Mouse (Mus musculus) neural tube, embryonic 12.5 days (tissue): ENCODE measurements around the gene Sdr9c7. TPM values are rescaled to one million over a fixed set of nuclear protein-coding genes. Genes with fewer than 3 reads are reported as not detected.

Experiments
- ATAC-seq: fragments of 200-750 bp; cut with Nextera tagmentation; 2 replicates; pipeline ENCODE4 v1.8.0; 2017; ENCODE audit warnings: low read depth, mild to moderate bottlenecking, moderate TSS enrichment, moderate library complexity; ENCODE audit not compliant: low FRiP score
- H3K27ac ChIP-seq: fragments of 300-500 bp; sonication (generic); 2 replicates; pipeline ENCODE4 v1.5.1; 2016
- H3K27me3 ChIP-seq: fragments of 300-500 bp; sonication (generic); replicated peaks from 2 replicates; pipeline ENCODE4 v1.6.1; 2016; ENCODE audit warnings: mild to moderate bottlenecking
- H3K36me3 ChIP-seq: fragments of 300-500 bp; sonication (generic); 2 replicates; pipeline ENCODE4 v1.6.1; 2016; ENCODE audit warnings: mild to moderate bottlenecking
- H3K4me1 ChIP-seq: fragments of 300-500 bp; sonication (generic); 2 replicates; pipeline ENCODE4 v1.6.1; 2016
- H3K4me2 ChIP-seq: fragments of 300-500 bp; sonication (generic); replicated peaks from 2 replicates; pipeline ENCODE4 v1.6.1; 2016; ENCODE audit warnings: mild to moderate bottlenecking
- H3K4me3 ChIP-seq: fragments of 300-500 bp; sonication (generic); 2 replicates; pipeline ENCODE4 v1.5.1; 2016
- H3K9ac ChIP-seq: fragments of 300-500 bp; sonication (generic); 2 replicates; pipeline ENCODE4 v1.6.1; 2016; ENCODE audit warnings: mild to moderate bottlenecking
- H3K9me3 ChIP-seq: fragments of 300-500 bp; sonication (generic); 2 replicates; pipeline ENCODE4 v1.6.1; 2016; ENCODE audit warnings: mild to moderate bottlenecking
- WGBS: fragments of 180-500 bp; shearing (Covaris S2); methylation state at CpG from one replicate; pipeline ENCODE4 v1.1.7; 2016; 5-methylcytosine and 5-hydroxymethylcytosine counted together
- polyA plus RNA-seq: library from polyadenylated mRNA; unstranded; fragments of >200 nt; fragmentation: Nextera tagmentation; extraction: Ambion mirVana; gene quantifications from 2 replicates; pipeline ENCODE4 v1.2.1, GENCODE M21; 2016

The Sdr9c7 gene
- polyA plus RNA-seq, 1 experiment from 2014 or later, result not detected

DNA sequence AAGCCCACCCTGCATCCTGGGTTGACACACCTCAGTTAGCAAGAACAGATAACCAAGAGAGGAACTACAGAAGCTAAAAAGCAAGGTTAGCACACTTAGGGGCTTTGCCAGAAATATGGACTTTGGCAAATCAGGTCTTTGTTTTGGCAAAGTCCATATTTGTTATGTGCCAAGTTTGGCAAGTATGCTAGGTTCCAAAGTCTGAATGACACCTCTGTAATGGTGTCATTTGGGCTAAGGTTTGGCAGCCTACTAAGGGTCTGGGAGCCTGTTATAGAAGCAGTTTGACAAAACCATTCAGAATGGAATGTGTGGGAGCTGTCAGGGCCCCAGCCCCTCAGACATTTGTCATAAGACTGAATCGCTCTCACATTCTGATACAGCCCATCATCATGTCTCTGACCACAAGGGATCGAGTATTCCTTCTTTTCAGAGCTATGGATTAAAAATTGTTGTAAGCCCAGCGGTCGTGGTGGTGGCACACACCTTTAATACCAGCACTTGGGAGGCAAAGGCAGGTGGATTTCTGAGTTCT lies 51.3 kb downstream of the Sdr9c7 start:
- no peak overlapping the region for H3K4me2 ChIP-seq
- no peaks in the 10 kb centered on the region for H3K4me1 ChIP-seq
- H3K9me3 ChIP-seq, result no peaks in the 10 kb centered on the region
- H3K9ac ChIP-seq, result no peak overlapping the region
- 89% methylated on average over 4 of the region's 4 CpGs for WGBS
- no peaks in the 10 kb centered on the region for H3K36me3 ChIP-seq
- H3K4me3 ChIP-seq, result no peak overlapping the region
- no peak overlapping the region for H3K27ac ChIP-seq
- H3K27me3 ChIP-seq, result no peaks in the 10 kb centered on the region
- no peak for ATAC-seq

DNA sequence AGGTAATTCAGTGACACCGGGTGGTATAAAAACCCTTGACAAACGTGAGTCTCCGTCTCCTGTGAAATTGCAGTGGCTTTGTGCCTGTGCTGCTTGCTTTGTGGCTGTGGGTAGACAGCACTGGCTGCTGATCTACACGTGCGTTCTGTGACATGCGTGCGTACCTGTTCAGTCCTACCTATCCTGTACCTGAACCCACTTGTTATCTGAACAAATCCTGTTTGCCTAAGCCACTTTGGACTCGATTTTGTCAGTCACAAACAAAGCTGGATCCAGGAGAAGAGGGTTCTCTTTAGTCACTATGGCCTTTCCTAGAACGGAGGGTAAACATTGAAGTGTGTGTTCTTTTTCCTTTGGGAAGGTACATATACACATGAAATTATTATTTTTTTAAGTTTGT lies 53.1 kb downstream of the Sdr9c7 start:
- H3K9me3 ChIP-seq, result no peaks in the 10 kb centered on the region
- H3K4me3 ChIP-seq, result no peak overlapping the region
- no peak overlapping the region for H3K9ac ChIP-seq
- H3K27me3 ChIP-seq, result no peaks in the 10 kb centered on the region
- no peaks in the 10 kb centered on the region for H3K36me3 ChIP-seq
- H3K4me1 ChIP-seq, result no peaks in the 10 kb centered on the region
- no peak for ATAC-seq
- no peak overlapping the region for H3K4me2 ChIP-seq
- no peak overlapping the region for H3K27ac ChIP-seq
- 83% methylated on average over 9 of the region's 9 CpGs for WGBS

DNA sequence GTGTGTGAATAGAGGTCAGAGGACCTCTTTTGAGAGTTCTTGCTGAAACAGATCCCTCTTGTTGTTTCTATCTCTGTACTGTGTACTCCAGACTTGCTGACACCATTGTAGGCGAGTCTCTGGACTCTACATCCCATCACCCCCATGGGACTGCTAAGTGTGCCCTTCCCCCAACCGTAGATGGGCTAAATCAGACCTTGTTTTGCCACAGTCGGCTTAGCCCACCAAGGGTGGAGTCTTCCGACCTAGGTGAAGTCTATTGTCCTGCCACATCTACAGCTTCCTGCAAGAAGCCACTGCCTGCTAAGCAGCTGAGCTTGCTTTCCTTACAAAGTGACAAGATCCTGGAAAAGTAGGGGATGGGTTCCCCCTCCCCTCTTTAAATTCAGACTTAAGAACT lies 53.5 kb downstream of the Sdr9c7 start:
- Histone ChIP-seq H3K4me2 (no peak overlapping the region), H3K9ac (no peak overlapping the region), H3K4me1 (no peaks in the 10 kb centered on the region), H3K9me3 (no peaks in the 10 kb centered on the region), H3K4me3 (no peak overlapping the region), H3K27me3 (no peaks in the 10 kb centered on the region), H3K36me3 (no peaks in the 10 kb centered on the region), H3K27ac (no peak overlapping the region)
- WGBS, result 73% methylated on average over 4 of the region's 4 CpGs
- ATAC-seq, result no peak

DNA sequence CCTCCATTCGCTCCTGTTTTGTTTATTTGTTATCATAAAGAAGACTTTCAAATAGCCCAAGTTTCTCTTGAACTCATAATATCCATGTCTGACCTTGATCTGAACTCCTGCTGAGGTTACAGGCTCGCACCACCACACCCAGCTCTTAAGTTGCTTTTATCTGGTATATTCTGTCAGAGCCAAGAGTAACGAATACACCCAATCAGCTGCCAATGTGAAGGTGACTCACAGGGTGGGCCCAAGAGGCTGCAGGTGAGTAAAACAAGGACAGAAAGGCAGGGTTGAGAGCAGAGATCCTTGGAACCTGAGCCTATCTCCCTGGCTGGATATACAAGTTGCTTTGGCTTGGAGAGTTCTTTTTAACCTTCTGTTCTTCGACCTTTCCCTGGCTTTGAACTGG lies 56.7 kb downstream of the Sdr9c7 start:
- H3K27me3 ChIP-seq, result no peaks in the 10 kb centered on the region
- ATAC-seq, result no peak
- no peaks in the 10 kb centered on the region for H3K36me3 ChIP-seq
- no peaks in the 10 kb centered on the region for H3K9me3 ChIP-seq
- no peak overlapping the region for H3K4me2 ChIP-seq
- 79% methylated on average over 4 of the region's 4 CpGs for WGBS
- no peak overlapping the region for H3K4me3 ChIP-seq
- H3K4me1 ChIP-seq, result no peaks in the 10 kb centered on the region
- no peak overlapping the region for H3K27ac ChIP-seq
- H3K9ac ChIP-seq, result no peak overlapping the region

DNA sequence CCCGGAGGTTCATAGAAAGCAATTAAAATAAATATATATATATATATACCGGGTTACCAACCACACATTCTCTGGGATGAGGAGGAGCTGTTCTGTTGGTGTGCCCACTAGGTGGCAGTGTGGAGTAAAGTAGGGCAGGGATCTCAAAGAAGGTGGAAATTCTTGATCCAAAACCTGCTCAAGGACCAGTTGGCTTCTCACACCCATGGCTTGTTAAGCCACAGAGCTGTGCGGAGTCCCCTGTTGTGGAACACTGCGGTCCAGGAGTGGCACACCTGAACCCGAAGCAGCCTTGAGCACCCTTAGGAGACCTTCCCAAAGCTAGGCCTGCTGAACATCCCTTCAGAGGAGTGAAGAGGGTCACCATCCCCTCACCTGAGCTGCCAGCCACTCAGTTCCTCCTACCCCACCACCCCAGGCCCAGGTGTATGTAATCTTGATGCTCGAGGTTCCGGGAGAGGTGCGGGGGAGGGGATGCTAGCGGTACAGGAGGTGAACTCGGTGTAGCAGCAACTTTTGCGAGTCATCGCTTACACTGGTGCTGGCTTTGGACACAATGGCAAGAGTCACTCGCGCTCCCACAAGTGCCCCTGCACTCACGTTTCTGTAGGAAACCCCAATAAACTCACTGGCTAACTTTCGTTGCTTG lies 58.0 kb downstream of the Sdr9c7 start:
- Histone ChIP-seq H3K4me1 (no peaks in the 10 kb centered on the region), H3K4me3 (no peak overlapping the region), H3K4me2 (no peak overlapping the region), H3K27ac (no peak overlapping the region), H3K9ac (no peak overlapping the region), H3K9me3 (no peaks in the 10 kb centered on the region), H3K27me3 (no peaks in the 10 kb centered on the region), H3K36me3 (no peaks in the 10 kb centered on the region)
- no peak for ATAC-seq
- 65% methylated on average over 16 of the region's 16 CpGs for WGBS

DNA sequence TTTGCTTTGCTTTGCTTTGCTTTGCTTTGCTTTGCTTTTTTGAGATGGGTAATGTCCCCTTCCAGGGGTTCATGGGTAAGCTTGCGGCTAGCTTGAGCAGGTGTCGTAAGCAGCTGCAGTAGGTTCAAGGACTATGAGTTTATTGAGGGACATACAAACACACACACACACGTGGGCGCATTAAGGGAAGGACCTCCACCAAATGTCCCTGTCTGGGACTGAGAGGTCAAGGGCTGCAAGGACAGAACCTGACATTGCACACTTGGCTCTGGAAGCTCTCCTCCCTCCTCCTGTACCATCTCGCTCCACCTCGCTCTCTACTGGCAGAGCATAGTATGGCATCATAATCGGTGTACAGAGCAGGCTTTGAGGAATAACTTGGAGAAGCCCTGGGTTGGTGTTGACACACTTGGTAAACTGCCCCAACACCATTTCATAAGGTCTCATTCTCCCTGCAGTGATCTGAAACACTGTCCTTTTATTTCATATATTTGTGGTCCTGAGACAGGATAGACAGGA lies 60.9 kb downstream of the Sdr9c7 start:
- Histone ChIP-seq H3K4me2 (no peak overlapping the region), H3K9me3 (no peaks in the 10 kb centered on the region), H3K27ac (no peak overlapping the region), H3K4me3 (no peak overlapping the region), H3K36me3 (no peaks in the 10 kb centered on the region), H3K27me3 (no peaks in the 10 kb centered on the region), H3K4me1 (no peaks in the 10 kb centered on the region), H3K9ac (no peak overlapping the region)
- ATAC-seq, result no peak
- 92% methylated on average over 7 of the region's 7 CpGs for WGBS

Other genes starting within 250 kb of the Sdr9c7 start
- 7.2 and 8.0 TPM in 2 replicates for gene Nemp1, start 231.6 kb upstream of the Sdr9c7 start, polyA plus RNA-seq
- 5.6 and 6.9 TPM in 2 replicates for gene Nab2, start 229.9 kb upstream of the Sdr9c7 start, polyA plus RNA-seq
- gene Myo1a, start 193.3 kb upstream of the Sdr9c7 start, polyA plus RNA-seq, result 0.29 and 0.58 TPM in 2 replicates
- gene Tac2, start 174.0 kb upstream of the Sdr9c7 start, polyA plus RNA-seq, result 0.91 TPM in 1 of 2 replicates, not detected in the other
- gene Zbtb39, start 159.0 kb upstream of the Sdr9c7 start, polyA plus RNA-seq, result 4.9 and 5.5 TPM in 2 replicates
- 0.28 and 0.41 TPM in 2 replicates for gene Gpr182, start 146.8 kb upstream of the Sdr9c7 start, polyA plus RNA-seq
- gene Rdh1, start 138.8 kb upstream of the Sdr9c7 start, polyA plus RNA-seq, result 0.05 and 0.09 TPM in 2 replicates
- not detected in 2 replicates for gene Rdh16f1, start 138.7 kb upstream of the Sdr9c7 start, polyA plus RNA-seq
- 0.09 and 0.10 TPM in 2 replicates for gene Rdh9, start 122.1 kb upstream of the Sdr9c7 start, polyA plus RNA-seq
- gene Rdh16, start 97.4 kb upstream of the Sdr9c7 start, polyA plus RNA-seq, result not detected in 2 replicates
- not detected in 2 replicates for gene Rdh19, start 48.6 kb upstream of the Sdr9c7 start, polyA plus RNA-seq
- gene Rdh16f2, start 32.0 kb upstream of the Sdr9c7 start, polyA plus RNA-seq, result not detected in 2 replicates
- gene Rdh7, start 9.7 kb upstream of the Sdr9c7 start, polyA plus RNA-seq, result not detected in 2 replicates
- not detected in 2 replicates for gene Hsd17b6, start 109.1 kb downstream of the Sdr9c7 start, polyA plus RNA-seq
- 53.4 and 57.8 TPM in 2 replicates for gene Prim1, start 116.7 kb downstream of the Sdr9c7 start, polyA plus RNA-seq
- 668 and 670 TPM in 2 replicates for gene Naca, start 137.1 kb downstream of the Sdr9c7 start, polyA plus RNA-seq
- gene Ptges3, start 160.4 kb downstream of the Sdr9c7 start, polyA plus RNA-seq, result 461 and 507 TPM in 2 replicates
- gene Atp5b, start 184.8 kb downstream of the Sdr9c7 start, polyA plus RNA-seq, result 2,084 and 2,133 TPM in 2 replicates
- gene Baz2a, start 193.1 kb downstream of the Sdr9c7 start, polyA plus RNA-seq, result 12.2 and 14.9 TPM in 2 replicates